Mouse (Mus musculus) heart, embryonic 13.5 days (tissue): ENCODE data around the gene Fam19a1. TPM values are rescaled to one million over a fixed set of nuclear protein-coding genes. Genes with fewer than 3 reads are reported as not detected.
"Not testable (repeated sequence)": the region's sequence is repeated elsewhere in the genome, so short reads cannot be mapped to it uniquely, and the experiment has no call there.

Experiments used
- ATAC-seq: fragments of 200-750 bp; cut with Nextera tagmentation; 2 replicates; pipeline ENCODE4 v1.8.0; 2017; ENCODE audit warnings: moderate TSS enrichment; ENCODE audit not compliant: insufficient number of reproducible peaks, low FRiP score, low TSS enrichment; ENCODE audit errors: extremely low read depth
- H3K27ac ChIP-seq: fragments of 300-500 bp; sonication (generic); replicated peaks from 2 replicates; pipeline ENCODE4 v1.5.1; 2015; ENCODE audit warnings: moderate library complexity, mild to moderate bottlenecking, inconsistent platforms
- H3K27me3 ChIP-seq: fragments of 300-500 bp; sonication (generic); replicated peaks from 2 replicates; pipeline ENCODE4 v1.6.1; 2015; ENCODE audit warnings: mild to moderate bottlenecking, inconsistent platforms
- H3K36me3 ChIP-seq: fragments of 300-500 bp; sonication (generic); 2 replicates; pipeline ENCODE4 v1.6.1; 2015; ENCODE audit warnings: mild to moderate bottlenecking, inconsistent platforms
- H3K4me1 ChIP-seq: fragments of 300-500 bp; sonication (generic); 2 replicates; pipeline ENCODE4 v1.6.1; 2015; ENCODE audit warnings: inconsistent platforms
- H3K4me2 ChIP-seq: fragments of 300-500 bp; sonication (generic); 2 replicates; pipeline ENCODE4 v1.6.1; 2015; ENCODE audit warnings: inconsistent platforms, mild to moderate bottlenecking, moderate library complexity
- H3K4me3 ChIP-seq: fragments of 300-500 bp; sonication (generic); 2 replicates; pipeline ENCODE4 v1.5.1; 2015; ENCODE audit warnings: moderate library complexity, mild to moderate bottlenecking, inconsistent platforms
- H3K9ac ChIP-seq: fragments of 300-500 bp; sonication (generic); 2 replicates; pipeline ENCODE4 v1.6.1; 2015; ENCODE audit warnings: inconsistent platforms, mild to moderate bottlenecking, moderate library complexity
- H3K9me3 ChIP-seq: fragments of 300-500 bp; sonication (generic); 2 replicates; pipeline ENCODE4 v1.6.1; 2016; ENCODE audit warnings: inconsistent platforms
- WGBS: fragments of 180-500 bp; shearing (Covaris S2); methylation state at CpG from one replicate; pipeline ENCODE4 v1.1.7; 2015; ENCODE audit warnings: mixed read lengths; 5-methylcytosine and 5-hydroxymethylcytosine counted together
- polyA plus RNA-seq: library from polyadenylated mRNA; unstranded; fragments of >200 nt; fragmentation: Nextera tagmentation; extraction: Ambion mirVana; gene quantifications from 2 replicates; pipeline ENCODE4 v1.2.1, GENCODE M21; 2015

Gene Fam19a1
- polyA plus RNA-seq, 1 experiment from 2014 or later: 0.64 TPM

DNA sequence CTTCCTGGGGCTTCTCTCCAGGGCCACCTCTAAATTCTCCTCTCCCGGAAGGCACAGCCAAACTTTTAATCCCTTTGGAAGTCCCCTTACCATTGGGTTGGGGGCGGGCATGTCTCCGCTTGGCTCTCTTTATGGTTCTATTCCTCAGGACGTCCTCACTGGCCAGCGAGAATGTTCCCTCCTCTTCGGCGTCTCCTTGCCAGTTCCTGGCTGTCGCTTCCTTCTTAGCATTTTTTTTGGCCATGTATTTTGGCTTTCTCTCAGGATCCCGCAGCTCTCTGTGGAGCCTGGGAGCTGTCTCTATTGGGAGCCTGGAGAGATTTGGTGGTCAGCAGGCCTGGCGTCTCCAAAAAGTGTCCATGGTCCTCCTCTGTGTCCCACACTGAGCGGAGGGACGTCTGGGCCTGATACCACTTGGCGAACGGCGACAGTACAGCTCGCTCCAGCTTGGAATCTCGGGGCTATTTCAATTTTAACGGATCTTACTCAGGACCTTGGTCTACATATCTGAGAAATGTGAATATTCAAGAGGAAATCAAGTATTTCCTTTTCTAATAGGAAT is 52.9 kb downstream of the Fam19a1 start, which contains the start of gene 1700123L14Rik:
TSS of gene 1700123L14Rik (minus strand) at position 426 of the 562 bp plus-strand sequence.
- H3K4me1 ChIP-seq: no peaks in the 10 kb centered on the region
- H3K27ac ChIP-seq: no peak within 1 kb of the TSS
- no peaks in the 10 kb centered on the region for H3K36me3 ChIP-seq
- H3K4me2 ChIP-seq: no peak within 1 kb of the TSS
- no peak for ATAC-seq
- H3K4me3 ChIP-seq: no peak within 1 kb of the TSS
- WGBS: 77% methylated on average over 18 of the region's 18 CpGs
- no peak within 1 kb of the TSS for H3K9ac ChIP-seq
- no peaks in the 10 kb centered on the region for H3K27me3 ChIP-seq
- H3K9me3 ChIP-seq: no peaks in the 10 kb centered on the region

DNA sequence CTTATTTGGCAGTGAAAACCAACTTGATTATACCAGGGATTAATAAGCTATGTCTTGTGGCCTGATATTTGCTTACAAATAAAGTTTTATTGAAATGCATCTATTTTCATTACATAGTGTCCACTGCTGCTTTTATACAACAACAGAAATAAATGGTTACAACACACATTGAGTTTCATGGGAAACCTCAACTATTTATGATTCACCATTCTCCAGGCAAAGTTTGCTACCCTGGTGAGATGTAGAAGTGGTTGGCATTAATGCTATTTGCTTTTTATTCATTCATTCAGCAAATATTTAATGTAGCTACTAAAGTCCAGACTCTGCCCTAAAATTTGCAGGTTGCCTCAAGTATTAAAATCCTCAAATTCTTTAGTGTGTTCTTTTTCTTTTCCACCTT is 54.1 kb downstream of the Fam19a1 start:
- no peaks in the 10 kb centered on the region for H3K4me1 ChIP-seq
- no peak overlapping the region for H3K27ac ChIP-seq
- ATAC-seq: no peak
- no peaks in the 10 kb centered on the region for H3K36me3 ChIP-seq
- no peaks in the 10 kb centered on the region for H3K9me3 ChIP-seq
- H3K4me2 ChIP-seq: no peak overlapping the region
- no peak overlapping the region for H3K4me3 ChIP-seq
- no peak overlapping the region for H3K9ac ChIP-seq
- no peaks in the 10 kb centered on the region for H3K27me3 ChIP-seq

DNA sequence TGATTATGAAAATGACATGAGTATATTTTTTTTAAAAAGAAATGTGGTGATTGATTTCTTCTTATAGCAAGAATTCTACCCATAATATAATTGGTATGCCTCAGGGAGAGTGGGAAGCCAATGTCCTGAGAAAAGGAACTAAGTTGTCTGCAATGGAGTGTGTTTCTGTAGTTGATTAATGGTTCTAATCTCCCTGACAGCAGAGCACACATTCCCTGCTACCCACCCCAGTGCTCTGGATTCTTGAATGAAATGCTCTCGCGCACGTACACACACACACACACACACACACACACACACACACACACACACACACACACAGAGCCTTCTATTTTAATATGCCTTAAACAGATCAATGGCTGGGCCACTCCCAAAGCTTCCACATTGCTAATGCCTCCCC is 60.7 kb downstream of the Fam19a1 start:
- H3K27ac ChIP-seq: no peak overlapping the region
- H3K4me2 ChIP-seq: no peak overlapping the region
- H3K27me3 ChIP-seq: no peaks in the 10 kb centered on the region
- no peaks in the 10 kb centered on the region for H3K36me3 ChIP-seq
- H3K9ac ChIP-seq: no peak overlapping the region
- 71% methylated on average over 3 of the region's 3 CpGs for WGBS
- ATAC-seq: no peak
- H3K4me1 ChIP-seq: no peaks in the 10 kb centered on the region
- no peaks in the 10 kb centered on the region for H3K9me3 ChIP-seq
- no peak overlapping the region for H3K4me3 ChIP-seq

DNA sequence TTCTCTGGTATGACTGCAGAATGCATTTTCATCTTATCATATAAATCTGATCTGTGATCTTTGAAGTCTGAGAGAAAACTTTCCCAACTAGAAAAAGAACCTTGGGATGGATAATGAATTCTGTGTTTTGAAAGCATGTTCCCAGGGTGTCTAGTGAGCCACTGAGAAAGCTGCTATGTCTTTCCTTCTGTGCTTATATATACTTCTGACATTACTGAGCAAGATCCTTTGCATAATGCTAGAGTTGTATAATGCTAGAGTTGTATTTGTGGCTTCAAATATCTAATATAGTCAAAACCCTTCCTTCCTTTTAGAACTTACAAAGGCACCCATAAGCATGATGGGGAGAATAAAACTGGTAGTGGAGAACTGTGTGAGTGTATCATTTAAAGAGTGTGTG is 65.6 kb downstream of the Fam19a1 start:
- Histone ChIP-seq H3K27ac (no peak overlapping the region), H3K9ac (no peak overlapping the region), H3K4me1 (no peaks in the 10 kb centered on the region), H3K4me2 (no peak overlapping the region), H3K4me3 (no peak overlapping the region), H3K36me3 (no peaks in the 10 kb centered on the region), H3K9me3 (no peaks in the 10 kb centered on the region), H3K27me3 (no peaks in the 10 kb centered on the region)
- ATAC-seq: no peak

DNA sequence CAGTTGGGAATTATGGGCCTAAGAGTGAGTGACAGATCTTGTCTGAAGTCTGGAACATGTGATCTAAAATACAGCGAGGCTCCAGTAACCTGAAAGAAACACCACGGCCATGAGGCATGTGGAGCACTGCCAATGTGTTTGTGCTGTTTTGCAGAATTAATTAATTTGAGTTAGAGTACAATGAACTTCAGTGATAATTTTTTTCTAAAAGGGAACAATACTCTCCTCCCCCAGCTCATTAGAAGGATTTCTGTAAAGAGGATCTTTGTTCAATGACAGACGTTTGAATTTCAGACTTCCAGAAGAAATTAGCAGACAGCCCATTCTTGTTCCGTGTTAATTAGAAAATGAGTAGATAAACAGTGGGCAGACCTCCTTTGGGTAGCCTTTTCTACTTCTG is 70.4 kb downstream of the Fam19a1 start:
- Histone ChIP-seq H3K27ac (no peak overlapping the region), H3K4me2 (no peak overlapping the region), H3K9ac (no peak overlapping the region), H3K4me1 (no peaks in the 10 kb centered on the region), H3K9me3 (no peaks in the 10 kb centered on the region), H3K36me3 (no peaks in the 10 kb centered on the region), H3K4me3 (no peak overlapping the region), H3K27me3 (no peaks in the 10 kb centered on the region)
- ATAC-seq: no peak
- 67% methylated on average over 4 of the region's 4 CpGs for WGBS

DNA sequence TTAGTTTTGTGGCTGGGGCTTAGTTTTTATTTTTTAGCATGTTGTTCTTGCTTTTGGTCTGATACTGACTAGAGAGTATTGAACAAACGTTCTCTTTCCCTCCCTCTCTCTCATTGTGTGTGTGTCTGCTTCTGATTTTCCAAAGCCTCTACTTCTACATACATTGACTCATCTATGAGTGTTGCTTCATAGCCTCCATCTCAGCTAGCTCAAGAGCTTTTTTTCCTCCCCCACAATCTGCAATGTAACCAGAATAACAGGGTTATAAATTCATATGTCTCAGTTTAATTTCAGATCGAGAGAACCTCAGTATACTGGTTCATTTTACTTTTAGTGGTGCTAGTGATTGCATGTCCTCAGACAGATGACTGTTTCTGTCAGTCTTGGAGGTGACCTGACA is 73.6 kb downstream of the Fam19a1 start:
- Histone ChIP-seq H3K9ac (no peak overlapping the region), H3K36me3 (no peaks in the 10 kb centered on the region), H3K4me1 (no peaks in the 10 kb centered on the region), H3K27me3 (no peaks in the 10 kb centered on the region), H3K9me3 (no peaks in the 10 kb centered on the region), H3K4me3 (no peak overlapping the region), H3K27ac (no peak overlapping the region), H3K4me2 (no peak overlapping the region)
- no peak for ATAC-seq
- WGBS: 67% methylated on average over 2 of the region's 2 CpGs

DNA sequence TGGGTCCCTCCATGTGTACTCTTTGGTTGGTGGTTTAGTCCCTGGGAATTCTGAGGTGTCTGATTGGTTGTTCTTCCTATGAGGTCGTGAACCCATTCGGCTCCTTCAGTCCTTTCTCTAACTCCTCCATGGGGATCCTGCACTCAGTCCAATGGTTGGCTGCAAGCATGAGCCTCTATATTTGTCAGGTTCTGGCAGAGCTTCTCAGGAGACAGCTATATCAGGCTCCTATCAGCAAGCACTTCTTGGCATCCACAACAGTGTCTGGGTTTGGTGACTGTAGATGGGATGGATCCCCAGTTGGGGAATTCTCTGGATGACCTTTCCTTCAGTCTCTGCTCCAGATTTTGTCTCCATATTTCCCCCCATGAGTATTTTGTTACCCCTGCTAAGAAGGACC is 86.0 kb downstream of the Fam19a1 start:
- not testable (repeated sequence) for H3K36me3 ChIP-seq, H3K27ac ChIP-seq, ATAC-seq, H3K4me1 ChIP-seq, H3K9me3 ChIP-seq, H3K4me2 ChIP-seq, H3K9ac ChIP-seq, H3K27me3 ChIP-seq, H3K4me3 ChIP-seq
- WGBS: 83% methylated on average over 2 of the region's 2 CpGs

DNA sequence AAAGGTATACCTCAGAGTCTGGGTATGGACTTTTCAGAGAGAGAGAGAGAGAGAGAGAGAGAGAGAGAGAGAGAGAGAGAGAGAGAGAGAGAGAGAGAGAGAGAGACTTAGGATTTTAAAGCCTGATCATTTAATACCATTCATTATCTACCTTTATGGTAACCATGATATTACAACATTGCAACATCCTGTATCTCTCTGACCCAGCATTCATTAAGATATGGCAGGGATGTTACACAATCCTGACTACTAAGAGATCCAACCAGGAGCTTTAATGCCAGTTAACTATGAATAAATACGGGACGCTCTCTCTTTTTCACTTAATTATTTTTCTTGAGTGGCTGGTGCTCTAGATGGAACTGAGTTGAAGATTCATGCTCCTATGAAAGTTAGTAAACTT is 92.4 kb downstream of the Fam19a1 start:
- Histone ChIP-seq H3K4me1 (no peaks in the 10 kb centered on the region), H3K4me3 (no peak overlapping the region), H3K9ac (no peak overlapping the region), H3K4me2 (no peak overlapping the region), H3K36me3 (no peaks in the 10 kb centered on the region), H3K27ac (no peak overlapping the region), H3K9me3 (no peaks in the 10 kb centered on the region; the same call in 1 of the 2 replicates), H3K27me3 (no peaks in the 10 kb centered on the region)
- no peak for ATAC-seq
- 91% methylated on average over 2 of the region's 2 CpGs for WGBS

DNA sequence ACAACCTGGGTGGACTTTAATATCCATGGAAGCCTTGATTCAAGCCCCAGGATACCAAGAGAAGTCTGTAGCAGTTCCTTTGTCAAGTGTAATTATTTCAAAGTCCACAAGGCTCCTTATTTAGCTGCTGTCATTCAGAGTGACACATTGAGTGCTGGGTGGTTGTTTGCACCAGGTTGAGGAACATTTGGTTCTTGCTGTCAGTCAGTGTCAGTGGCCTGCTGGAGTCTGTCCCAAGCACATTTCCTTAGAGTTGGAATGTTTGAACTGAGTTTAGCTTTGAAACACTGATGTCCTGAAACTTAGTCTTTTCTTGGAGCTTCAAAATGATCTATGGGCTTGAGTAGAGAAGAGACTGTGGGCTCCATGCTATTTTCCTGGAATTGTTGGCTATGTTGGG is 121.9 kb downstream of the Fam19a1 start:
- Histone ChIP-seq H3K9ac (no peak overlapping the region), H3K4me3 (no peak overlapping the region), H3K9me3 (no peaks in the 10 kb centered on the region), H3K4me1 (no peaks in the 10 kb centered on the region), H3K36me3 (no peaks in the 10 kb centered on the region), H3K27ac (no peak overlapping the region), H3K4me2 (no peak overlapping the region), H3K27me3 (no peaks in the 10 kb centered on the region)
- ATAC-seq: no peak

DNA sequence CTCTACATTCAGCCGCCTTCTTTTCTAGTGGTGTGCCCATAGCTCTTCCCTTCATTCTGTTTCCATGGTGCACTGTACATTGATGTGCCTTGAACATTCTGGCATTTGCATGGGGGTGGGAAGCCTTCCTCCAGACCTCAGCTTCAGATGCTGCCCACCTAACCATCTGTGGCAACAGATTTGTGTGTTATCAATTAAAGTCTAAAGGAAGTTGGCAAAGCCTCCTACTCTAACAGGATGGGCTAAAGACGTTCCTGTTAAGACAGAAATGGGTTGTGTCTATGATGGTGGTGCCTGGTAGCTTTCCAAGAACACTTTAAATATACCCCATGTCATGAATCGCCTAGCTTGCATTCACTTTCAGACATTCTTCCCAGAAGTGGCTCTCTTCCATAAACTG is 131.4 kb downstream of the Fam19a1 start:
- no peaks in the 10 kb centered on the region for H3K4me1 ChIP-seq
- ATAC-seq: no peak
- H3K4me2 ChIP-seq: no peak overlapping the region
- 63% methylated on average over 3 of the region's 3 CpGs for WGBS
- no peak overlapping the region for H3K4me3 ChIP-seq
- no peak overlapping the region for H3K27ac ChIP-seq
- 0 out of 2 replicates have a peak, but pooled peaks cover 4% of the 10 kb centered on the region for H3K9me3 ChIP-seq
- no peak overlapping the region for H3K9ac ChIP-seq
- no peaks in the 10 kb centered on the region for H3K36me3 ChIP-seq
- no peaks in the 10 kb centered on the region for H3K27me3 ChIP-seq

DNA sequence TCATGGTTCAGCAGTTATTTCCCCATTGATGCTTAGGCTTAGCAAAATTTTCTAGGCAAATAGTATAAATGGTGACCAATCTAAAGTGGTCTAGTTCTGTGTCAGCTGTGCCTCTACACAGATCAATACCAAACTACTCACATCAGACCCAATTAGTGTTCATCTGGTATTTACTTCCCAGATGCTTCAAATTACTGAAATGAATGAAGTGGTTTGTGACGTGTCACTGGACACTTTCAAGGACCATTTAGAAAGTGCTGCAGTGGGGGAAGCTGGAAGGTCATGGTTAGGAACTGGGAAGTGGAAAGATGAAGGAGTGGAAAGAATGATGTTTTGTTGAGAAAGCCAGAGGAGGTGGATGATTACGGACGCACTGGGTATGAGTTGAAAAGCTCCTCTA is 139.0 kb downstream of the Fam19a1 start:
- H3K9ac ChIP-seq: no peak overlapping the region
- WGBS: 52% methylated on average over 3 of the region's 3 CpGs
- H3K9me3 ChIP-seq: no peaks in the 10 kb centered on the region
- no peak for ATAC-seq
- H3K4me2 ChIP-seq: no peak overlapping the region
- no peak overlapping the region for H3K4me3 ChIP-seq
- peaks cover 4% of the 10 kb centered on the region; the same call in 1 of the 2 replicates for H3K4me1 ChIP-seq
- H3K36me3 ChIP-seq: no peaks in the 10 kb centered on the region
- no peaks in the 10 kb centered on the region for H3K27me3 ChIP-seq
- H3K27ac ChIP-seq: no peak overlapping the region

DNA sequence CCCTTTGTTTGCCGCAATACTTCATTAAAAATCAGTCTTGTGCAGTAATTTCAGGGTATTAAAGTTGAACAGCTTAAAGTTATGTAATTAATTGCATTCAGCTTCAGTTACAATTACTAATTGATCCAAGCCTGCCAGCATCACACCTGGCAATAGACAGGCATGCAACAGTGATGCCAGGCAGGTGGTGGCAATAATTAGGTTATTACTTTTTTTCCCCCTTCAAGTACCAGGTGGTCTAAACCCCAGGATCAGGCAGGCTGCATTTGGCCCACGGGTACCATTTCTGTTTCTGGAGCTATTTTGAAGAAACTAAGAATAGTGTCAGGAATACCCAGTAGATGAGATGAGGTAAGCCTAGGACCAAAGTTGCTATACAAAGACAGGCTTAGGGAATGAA is 141.9 kb downstream of the Fam19a1 start:
- Histone ChIP-seq H3K4me1 (peaks cover 4% of the 10 kb centered on the region; the same call in 1 of the 2 replicates), H3K27ac (no peak overlapping the region), H3K9me3 (no peaks in the 10 kb centered on the region), H3K4me2 (no peak overlapping the region), H3K27me3 (no peaks in the 10 kb centered on the region), H3K9ac (no peak overlapping the region), H3K36me3 (no peaks in the 10 kb centered on the region), H3K4me3 (no peak overlapping the region)
- 62% methylated on average over 2 of the region's 2 CpGs for WGBS
- no peak for ATAC-seq
